Mouse (Mus musculus) midbrain, postnatal 0 days (tissue): ENCODE data around the gene Scd3. TPM values are rescaled to one million over a fixed set of nuclear protein-coding genes. Genes with fewer than 3 reads are reported as not detected.

ENCODE experiments used
- ATAC-seq: fragments of 200-750 bp; cut with Nextera tagmentation; 2 replicates; pipeline ENCODE4 v1.8.0; 2017; ENCODE audit warnings: moderate number of reproducible peaks, mild to moderate bottlenecking, moderate TSS enrichment, moderate library complexity; ENCODE audit not compliant: low FRiP score
- DNase-seq: peaks from one replicate; pipeline ENCODE4 v3.0.0-alpha.2; 2015; ENCODE audit warnings: low spot score
- H3K27ac ChIP-seq: fragments of 300-500 bp; sonication (generic); 2 replicates; pipeline ENCODE4 v1.5.1; 2014; ENCODE audit warnings: low read depth, mild to moderate bottlenecking, low read length, mixed read lengths
- H3K27me3 ChIP-seq: fragments of 300-500 bp; sonication (generic); 2 replicates; pipeline ENCODE4 v1.6.1; 2014; ENCODE audit warnings: low read length, control low read depth, mixed read lengths; ENCODE audit not compliant: insufficient read depth
- H3K36me3 ChIP-seq: fragments of 300-500 bp; sonication (generic); 2 replicates; pipeline ENCODE4 v1.6.1; 2014; ENCODE audit warnings: low read length, control low read depth, mixed read lengths; ENCODE audit not compliant: insufficient read depth
- H3K4me1 ChIP-seq: fragments of 300-500 bp; sonication (generic); 2 replicates; pipeline ENCODE4 v1.6.1; 2014; ENCODE audit warnings: mild to moderate bottlenecking, control low read depth, antibody characterized with exemption, low read length, mixed read lengths; ENCODE audit not compliant: insufficient read depth
- H3K4me2 ChIP-seq: fragments of 300-500 bp; sonication (generic); 2 replicates; pipeline ENCODE4 v1.6.1; 2014; ENCODE audit warnings: low read depth, mild to moderate bottlenecking, low read length, mixed read lengths; ENCODE audit not compliant: poor library complexity, severe bottlenecking
- H3K4me3 ChIP-seq: fragments of 300-500 bp; sonication (generic); 2 replicates; pipeline ENCODE4 v1.5.1; 2014; ENCODE audit warnings: low read depth, mild to moderate bottlenecking, low read length, moderate library complexity
- H3K9ac ChIP-seq: fragments of 300-500 bp; sonication (generic); replicated peaks from 2 replicates; pipeline ENCODE4 v1.6.1; 2014; ENCODE audit warnings: mild to moderate bottlenecking, low read length, moderate library complexity, mixed read lengths; ENCODE audit not compliant: poor library complexity, severe bottlenecking
- H3K9me3 ChIP-seq: fragments of 300-500 bp; sonication (generic); 2 replicates; pipeline ENCODE4 v1.6.1; 2016; ENCODE audit warnings: low read length, control low read depth
- CTCF ChIP-seq: IDR thresholded peaks from 2 replicates; pipeline ENCODE4 v1.5.1; 2016; ENCODE audit warnings: antibody characterized with exemption, mild to moderate bottlenecking
- WGBS: fragments of 180-500 bp; shearing (Covaris S2); extraction: QIAGEN DNeasy Blood & Tissue Kit; methylation state at CpG from one replicate; pipeline ENCODE4 v1.1.7; 2014; 5-methylcytosine and 5-hydroxymethylcytosine counted together
- polyA plus RNA-seq: library from polyadenylated mRNA; unstranded; fragments of >200 nt; fragmentation: Nextera tagmentation; extraction: Ambion mirVana; gene quantifications from 2 replicates; pipeline ENCODE4 v1.2.1, GENCODE M21; 2015
- total RNA-seq: library from RNA; depleted of rRNA; stranded (reverse); fragments of >200 nt; gene quantifications from 2 replicates; pipeline ENCODE4 v1.2.3, GENCODE M21; 2014

Scd3 gene
- total and polyA plus RNA-seq, 2 experiments from 2014 or later, result 3.9 to 5.9 TPM

DNA sequence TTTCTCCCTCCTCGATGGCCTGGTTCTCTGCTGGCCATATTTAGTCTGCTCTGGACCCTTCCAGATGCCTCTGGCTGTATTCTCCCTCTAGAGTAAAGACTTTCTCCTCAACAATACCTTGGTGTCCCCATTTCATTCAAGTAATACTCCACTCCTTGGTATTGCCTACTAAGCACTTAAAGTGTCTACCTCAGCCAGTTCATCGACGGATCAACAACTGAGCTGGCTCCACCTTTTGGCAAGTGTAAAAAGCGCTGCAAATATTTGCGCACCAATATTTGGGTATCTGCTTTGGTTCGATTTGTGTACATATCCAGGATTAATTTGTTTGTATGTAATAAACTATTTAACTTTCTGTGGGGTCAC is 63.4 kb downstream of the Scd3 start:
- ATAC-seq (no peak), DNase-seq (peak; percentile 34)
- peak; percentile 48 for TF ChIP-seq CTCF
- Histone ChIP-seq H3K9me3 (no peaks in the 10 kb centered on the region), H3K9ac (peak overlapping the region; percentile 82), H3K4me3 (peak overlapping the region; percentile 62), H3K4me1 (peaks cover 4% of the 10 kb centered on the region; the same call in 1 of the 2 replicates), H3K27ac (peak overlapping the region; percentile 91), H3K4me2 (peak overlapping the region; percentile 73), H3K27me3 (no peaks in the 10 kb centered on the region), H3K36me3 (no peaks in the 10 kb centered on the region)
- 4% methylated on average over 6 of the region's 6 CpGs for WGBS

DNA sequence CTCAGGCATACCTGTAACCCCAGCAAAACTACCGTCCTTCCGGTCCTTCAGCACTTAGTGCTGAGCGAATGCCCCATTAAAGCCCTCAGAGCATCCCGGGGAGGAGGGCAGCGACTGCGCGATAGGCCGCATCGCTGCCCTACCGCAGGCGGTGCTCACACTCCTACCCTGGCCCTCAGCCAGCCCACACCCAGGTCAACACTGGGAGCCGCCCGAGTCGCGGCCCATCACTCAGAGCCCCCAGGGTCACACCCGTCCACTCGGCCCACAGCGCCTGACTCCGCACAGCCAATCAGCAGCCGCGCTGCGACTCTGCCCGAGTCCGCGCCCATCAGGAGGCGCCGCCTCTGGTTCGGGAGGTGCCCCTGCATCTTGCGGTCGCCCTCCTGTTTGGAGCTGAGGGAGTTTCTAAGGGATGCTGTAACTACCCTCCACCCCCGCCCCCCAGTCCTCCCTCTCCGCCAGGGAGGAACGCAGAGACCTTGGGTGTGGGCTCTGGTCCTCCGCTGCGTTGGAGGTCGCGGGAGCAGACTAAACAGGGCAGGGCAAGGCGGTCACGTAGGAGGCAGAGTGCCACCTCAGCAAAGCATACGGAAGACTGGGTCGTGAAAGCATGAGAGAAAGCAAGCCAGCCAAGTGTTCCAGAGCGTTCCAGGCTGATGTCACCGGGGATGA is 63.9 kb downstream of the Scd3 start:
- ATAC-seq, result peak; percentile 95
- peak overlapping the region; percentile 91 for H3K27ac ChIP-seq
- H3K36me3 ChIP-seq, result no peaks in the 10 kb centered on the region
- no peaks in the 10 kb centered on the region for H3K27me3 ChIP-seq
- WGBS, result 0% methylated on average over 40 of the region's 43 CpGs
- peak overlapping the region; percentile 73 for H3K4me2 ChIP-seq
- H3K4me3 ChIP-seq, result peak overlapping the region; percentile 62
- H3K4me1 ChIP-seq, result peaks cover 4% of the 10 kb centered on the region; the same call in 1 of the 2 replicates
- peak; percentile 64 for TF ChIP-seq CTCF
- H3K9ac ChIP-seq, result peak overlapping the region; percentile 82
- H3K9me3 ChIP-seq, result no peaks in the 10 kb centered on the region
- peak; percentile 93 for DNase-seq

GRCm38 (mm10) chr19:44267499-44268002 is 64.5 kb downstream of the Scd3 start:
- Histone ChIP-seq H3K4me3 (peak overlapping the region; percentile 62), H3K27ac (peak overlapping the region; percentile 91), H3K9me3 (no peaks in the 10 kb centered on the region), H3K36me3 (no peaks in the 10 kb centered on the region), H3K9ac (peak overlapping the region; percentile 82), H3K27me3 (no peaks in the 10 kb centered on the region), H3K4me1 (peaks cover 4% of the 10 kb centered on the region; the same call in 1 of the 2 replicates), H3K4me2 (peak overlapping the region; percentile 73)
- DNase-seq, result peak; percentile 85
- no peak for TF ChIP-seq CTCF
- 31% methylated on average over 6 of the region's 18 CpGs for WGBS
- ATAC-seq, result no peak

GRCm38 (mm10) chr19:44273711-44274110 is 70.6 kb downstream of the Scd3 start:
- ATAC-seq (no peak), DNase-seq (no peak)
- Histone ChIP-seq H3K4me1 (peaks cover 4% of the 10 kb centered on the region; the same call in 1 of the 2 replicates), H3K4me3 (no peak overlapping the region), H3K36me3 (no peaks in the 10 kb centered on the region), H3K4me2 (no peak overlapping the region), H3K9ac (no peak overlapping the region), H3K9me3 (no peaks in the 10 kb centered on the region), H3K27ac (no peak overlapping the region), H3K27me3 (no peaks in the 10 kb centered on the region)
- TF ChIP-seq CTCF, result no peak
- WGBS, result 72% methylated on average over 4 of the region's 4 CpGs

- no peak for DNase-seq
- ATAC-seq, result no peak
- Histone ChIP-seq H3K4me1 (peaks cover 4% of the 10 kb centered on the region; the same call in 1 of the 2 replicates), H3K36me3 (no peaks in the 10 kb centered on the region), H3K9me3 (no peaks in the 10 kb centered on the region), H3K9ac (no peak overlapping the region), H3K4me3 (no peak overlapping the region), H3K27ac (no peak overlapping the region), H3K4me2 (no peak overlapping the region), H3K27me3 (no peaks in the 10 kb centered on the region)
- TF ChIP-seq CTCF, result no peak
- 88% methylated on average over 4 of the region's 4 CpGs for WGBS
Measured at GRCm38 (mm10) chr19:44274452-44274851, 71.4 kb downstream of the Scd3 start.

- Histone ChIP-seq H3K4me2 (no peak overlapping the region), H3K27me3 (no peaks in the 10 kb centered on the region), H3K4me3 (no peak overlapping the region), H3K4me1 (peaks cover 7% of the 10 kb centered on the region; the same call in 1 of the 2 replicates), H3K9me3 (no peaks in the 10 kb centered on the region), H3K9ac (no peak overlapping the region), H3K27ac (no peak overlapping the region), H3K36me3 (no peaks in the 10 kb centered on the region)
- WGBS, result 94% methylated on average over 1 of the region's 1 CpGs
- DNase-seq (no peak), ATAC-seq (no peak)
- TF ChIP-seq CTCF, result no peak
Measured at GRCm38 (mm10) chr19:44275418-44275817, 72.3 kb downstream of the Scd3 start.
